In the genomic region with DNA sequence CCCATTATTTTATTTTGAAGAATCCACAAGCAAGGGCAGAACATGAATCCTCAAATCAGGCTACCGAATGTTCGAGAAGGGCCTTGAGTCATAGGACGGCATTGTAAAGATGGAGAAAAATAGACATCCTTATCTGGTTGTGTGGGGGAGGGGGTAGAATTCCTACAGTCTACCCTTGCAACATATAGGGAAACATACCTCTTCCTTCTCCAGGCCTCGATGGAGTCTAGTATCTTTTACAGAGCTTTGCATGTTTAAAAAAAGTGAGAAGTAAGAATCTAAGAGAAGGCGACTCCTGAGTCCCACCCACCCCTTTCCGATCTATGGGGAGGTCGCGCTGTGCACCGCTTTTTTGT, we compare ENCODE assay signal across 8 mouse cellular contexts. TPM values are rescaled to one million over a fixed set of nuclear protein-coding genes. Genes with fewer than 3 reads are reported as not detected.
DNase-seq lines count a peak whose midpoint lies in the region; ATAC-seq and TF ChIP-seq lines count a peak whose summit lies in the region.

No protein-coding gene starts in this region.

- H3K4me1 ChIP-seq in lung, embryonic 14.5 days (ENCODE audit: insufficient read depth): no peaks in the 10 kb centered on the region
- H3K4me1 ChIP-seq in intestine, embryonic 16.5 days (ENCODE audit: control insufficient read depth, insufficient read depth, low read length): no peaks in the 10 kb centered on the region
- H3K4me1 ChIP-seq in neural tube, embryonic 15.5 days: peaks cover 11% of the 10 kb centered on the region

- H3K9ac ChIP-seq in lung, embryonic 14.5 days: peak overlapping the region; percentile 76
- peak overlapping the region; percentile 77 for H3K9ac ChIP-seq in intestine, embryonic 16.5 days (ENCODE audit: low read depth, low read length)
- peak overlapping the region; percentile 91 for H3K9ac ChIP-seq in neural tube, embryonic 15.5 days (replicated peaks)

- peak; percentile 53 for DNase-seq in cerebellum, adult 9-10 months
- DNase-seq in cerebellum, adult 8-10 months: no peak
- no peak for DNase-seq in lung, embryonic 14.5 days
- no peak for DNase-seq in lung, postnatal 4 days
- no peak for DNase-seq in adrenal gland, adult (ENCODE audit: inconsistent age in 2 of 2, low spot score in 1 of 2)
- DNase-seq in gastrocnemius, postnatal 10 days: no peak

- H3K27ac ChIP-seq in lung, embryonic 14.5 days (ENCODE audit: low read depth): peak overlapping the region; percentile 87
- peak overlapping the region; percentile 80; the same call in 1 of the 2 replicates for H3K27ac ChIP-seq in intestine, embryonic 16.5 days (ENCODE audit: low read length)
- peak overlapping the region; percentile 96 for H3K27ac ChIP-seq in neural tube, embryonic 15.5 days (replicated peaks)

- no peak; the same call in 1 of the 2 replicates for ATAC-seq in lung, embryonic 14.5 days (ENCODE audit: insufficient read depth)
- peak; percentile 56 for ATAC-seq in intestine, embryonic 16.5 days
- ATAC-seq in neural tube, embryonic 15.5 days (ENCODE audit: low FRiP score): peak; percentile 51

- no peaks in the 10 kb centered on the region for H3K36me3 ChIP-seq in lung, embryonic 14.5 days (ENCODE audit: insufficient read depth)
- H3K36me3 ChIP-seq in intestine, embryonic 16.5 days (ENCODE audit: control insufficient read depth, insufficient read depth, low read length): no peaks in the 10 kb centered on the region
- no peaks in the 10 kb centered on the region for H3K36me3 ChIP-seq in neural tube, embryonic 15.5 days

- TF ChIP-seq CTCF in lung, embryonic 14.5 days (IDR thresholded peaks at IDR 0.05; ENCODE audit: low read depth): no peak

- 2% methylated on average over 9 of the region's 9 CpGs for WGBS in lung, embryonic 14.5 days
- 3% methylated on average over 9 of the region's 9 CpGs for WGBS in intestine, embryonic 16.5 days
- WGBS in neural tube, embryonic 15.5 days: 2% methylated on average over 9 of the region's 9 CpGs

- H3K27me3 ChIP-seq in lung, embryonic 14.5 days (ENCODE audit: insufficient read depth, low read length): no peaks in the 10 kb centered on the region
- 0 out of 2 replicates have a peak, but pooled peaks cover 3% of the 10 kb centered on the region for H3K27me3 ChIP-seq in intestine, embryonic 16.5 days (replicated peaks; ENCODE audit: control insufficient read depth, insufficient read depth, low read length)
- no peaks in the 10 kb centered on the region for H3K27me3 ChIP-seq in neural tube, embryonic 15.5 days (replicated peaks)

- peak overlapping the region; percentile 73 for H3K4me3 ChIP-seq in lung, embryonic 14.5 days (ENCODE audit: low read depth, low read length)
- peak overlapping the region; percentile 76 for H3K4me3 ChIP-seq in intestine, embryonic 16.5 days (ENCODE audit: low read length)
- peak overlapping the region; percentile 93 for H3K4me3 ChIP-seq in neural tube, embryonic 15.5 days (replicated peaks)

- H3K9me3 ChIP-seq in lung, embryonic 14.5 days (ENCODE audit: low read depth, low read length): no peaks in the 10 kb centered on the region
- no peaks in the 10 kb centered on the region for H3K9me3 ChIP-seq in intestine, embryonic 16.5 days (ENCODE audit: control insufficient read depth, low read length)
- no peaks in the 10 kb centered on the region for H3K9me3 ChIP-seq in neural tube, embryonic 15.5 days (replicated peaks)

- peak overlapping the region; percentile 77 for H3K4me2 ChIP-seq in lung, embryonic 14.5 days
- H3K4me2 ChIP-seq in intestine, embryonic 16.5 days (ENCODE audit: low read depth, low read length): peak overlapping the region; percentile 91
- peak overlapping the region; percentile 82 for H3K4me2 ChIP-seq in neural tube, embryonic 15.5 days

RNA-seq across cellular contexts. Expression of gene Usp13, which starts 0.4 kb away (rescaled TPM):
- 5.6 and 6.3 TPM in 2 replicates for polyA plus RNA-seq in lung, embryonic 14.5 days (2014; fragmentation: Nextera tagmentation; extraction: Ambion mirVana)
- 1.5 and 3.2 TPM in 2 replicates for polyA plus RNA-seq in intestine, embryonic 16.5 days (2015; fragmentation: Nextera tagmentation; extraction: Ambion mirVana)
- polyA plus RNA-seq in neural tube, embryonic 15.5 days (2015; fragmentation: Nextera tagmentation; extraction: Ambion mirVana): 15.9 and 18.2 TPM in 2 replicates
- total RNA-seq in gastrocnemius, postnatal 10 days (2021): 100 to 1,000 TPM; 125 to 134 TPM
